Mouse (Mus musculus) C2C12 (cell line): ENCODE data around the gene Slc44a5. TPM values are rescaled to one million over a fixed set of nuclear protein-coding genes. Genes with fewer than 3 reads are reported as not detected.

Source experiments
- H3K27me3 ChIP-seq: one replicate; pipeline ENCODE4 v1.6.1; 2011; ENCODE audit not compliant: control insufficient read depth, insufficient read depth, insufficient read length
- H3K36me3 ChIP-seq: one replicate; pipeline ENCODE4 v1.6.1; 2011; ENCODE audit not compliant: control insufficient read depth, insufficient read depth
- H3K4me3 ChIP-seq: one replicate; pipeline ENCODE4 v1.5.1; 2011; ENCODE audit warnings: mild to moderate bottlenecking, control low read depth; ENCODE audit not compliant: poor library complexity, insufficient read depth, severe bottlenecking
- H3K79me2 ChIP-seq: one replicate; pipeline ENCODE4 v1.6.1; 2011; ENCODE audit not compliant: control insufficient read depth, insufficient read depth
- H3K79me3 ChIP-seq: one replicate; pipeline ENCODE4 v1.6.1; 2011; ENCODE audit warnings: low read depth, control low read depth
- H3ac ChIP-seq: one replicate; pipeline ENCODE3; 2011; ENCODE audit warnings: low read depth; ENCODE audit not compliant: control insufficient read depth, insufficient read length
- CEBPB ChIP-seq: IDR thresholded peaks from one replicate; pipeline ENCODE4 v1.6.1; 2011; ENCODE audit warnings: low read depth, mild to moderate bottlenecking, control low read depth, moderate library complexity
- CTCF ChIP-seq: IDR thresholded peaks from one replicate; pipeline ENCODE4 v1.5.1; 2011; ENCODE audit not compliant: control insufficient read depth, insufficient read depth, insufficient read length
- FOSL1 ChIP-seq: IDR thresholded peaks from one replicate; pipeline ENCODE4 v1.8.0; 2011; ENCODE audit warnings: mild to moderate bottlenecking, low read length; ENCODE audit not compliant: poor library complexity, insufficient read depth, severe bottlenecking
- MAX ChIP-seq: IDR thresholded peaks from one replicate; pipeline ENCODE4 v1.6.1; 2011; ENCODE audit warnings: mild to moderate bottlenecking, control low read depth
- MYOD1 ChIP-seq: IDR thresholded peaks from one replicate; pipeline ENCODE4 v1.6.1; 2011; ENCODE audit warnings: low read depth; ENCODE audit not compliant: control insufficient read depth, insufficient read length
- MYOG ChIP-seq: IDR thresholded peaks from one replicate; pipeline ENCODE4 v1.6.1; 2011; ENCODE audit not compliant: control insufficient read depth, insufficient read length; ENCODE audit errors: extremely low read depth
- USF1 ChIP-seq: IDR thresholded peaks from one replicate; pipeline ENCODE4 v1.6.1; 2011; ENCODE audit warnings: low read depth, mild to moderate bottlenecking, control low read depth, moderate library complexity
- polyA plus RNA-seq: library from polyadenylated mRNA; unstranded; fragments of >200 nt; fragmentation: generic; extraction: Trizol; gene quantifications from one replicate; pipeline ENCODE4 v1.2.1, GENCODE M21; 2012; ENCODE audit warnings: missing spikeins

The Slc44a5 gene
- polyA plus RNA-seq, 1 experiment = 0.06 TPM

- H3K79me3 ChIP-seq = no peaks in the 10 kb centered on the region
- H3K36me3 ChIP-seq = no peaks in the 10 kb centered on the region
- H3ac ChIP-seq = no peak overlapping the region
- no peak overlapping the region for H3K4me3 ChIP-seq
- no peaks in the 10 kb centered on the region for H3K79me2 ChIP-seq
- no peaks in the 10 kb centered on the region for H3K27me3 ChIP-seq
- no peak for TF ChIP-seq CEBPB
- TF ChIP-seq USF1 = no peak
- no peak for TF ChIP-seq CTCF
- TF ChIP-seq MYOG = no peak
- no peak for TF ChIP-seq MAX
- TF ChIP-seq FOSL1 = no peak
- no peak for TF ChIP-seq MYOD1
Measured at GRCm38 (mm10) chr3:154092466-154092865, 119.2 kb downstream of the Slc44a5 start.

DNA sequence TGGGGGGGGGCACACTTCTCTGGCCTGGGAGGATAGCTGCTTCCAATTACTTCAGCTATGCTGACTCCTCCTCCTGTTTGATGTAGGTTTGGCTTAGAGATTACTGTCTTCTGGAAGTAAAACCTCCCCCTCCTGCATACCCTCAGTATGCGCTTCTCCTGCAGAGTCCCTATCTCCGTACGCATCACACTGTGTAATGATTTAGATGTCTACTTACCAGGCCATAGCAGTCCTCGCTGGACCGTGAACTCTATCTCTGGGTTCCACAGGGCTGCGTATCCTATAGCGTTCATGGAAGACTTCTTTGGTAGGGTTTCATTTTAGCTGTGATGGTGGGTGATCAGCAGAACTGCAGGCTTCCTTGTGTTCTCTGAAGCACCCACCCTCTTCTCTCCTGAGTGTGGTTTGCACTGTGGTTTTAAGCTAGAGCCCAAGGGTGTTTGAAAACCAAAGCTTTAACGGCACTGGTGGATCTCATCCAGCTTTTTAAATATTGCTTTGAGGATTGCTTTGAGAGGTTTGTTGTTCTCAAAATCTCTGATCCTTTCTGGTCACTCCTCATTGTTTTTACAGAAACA lies 120.6 kb downstream of the Slc44a5 start:
- Histone ChIP-seq H3K79me3 (no peaks in the 10 kb centered on the region), H3K79me2 (no peaks in the 10 kb centered on the region), H3K4me3 (no peak overlapping the region), H3K27me3 (no peaks in the 10 kb centered on the region), H3ac (no peak overlapping the region), H3K36me3 (no peaks in the 10 kb centered on the region)
- TF ChIP-seq MAX = no peak
- no peak for TF ChIP-seq CEBPB
- no peak for TF ChIP-seq FOSL1
- no peak for TF ChIP-seq MYOG

DNA sequence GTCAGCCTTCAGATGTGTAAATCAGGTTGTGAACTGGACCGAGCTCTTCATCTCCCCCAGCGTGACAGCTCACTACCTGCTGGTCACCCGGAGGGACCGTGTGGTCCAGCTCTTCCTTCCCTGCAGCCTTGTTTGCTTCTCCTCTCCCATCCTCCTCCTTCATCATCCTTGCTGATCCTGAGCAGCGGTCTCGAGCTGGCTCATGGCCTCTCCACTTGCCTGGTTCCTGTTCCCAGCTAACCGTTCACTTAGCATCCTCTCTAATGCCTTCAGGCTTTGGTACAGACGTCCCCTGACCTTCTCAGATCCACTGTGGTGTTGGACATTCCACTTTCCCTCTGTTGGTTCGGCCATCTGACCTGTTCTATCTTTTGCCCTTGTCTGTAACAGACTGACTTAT lies 128.4 kb downstream of the Slc44a5 start:
- H3K79me3 ChIP-seq = no peaks in the 10 kb centered on the region
- H3K36me3 ChIP-seq = no peaks in the 10 kb centered on the region
- TF ChIP-seq FOSL1 = no peak
- no peak for TF ChIP-seq CTCF
- TF ChIP-seq MYOG = no peak
- no peak for TF ChIP-seq MAX
- no peaks in the 10 kb centered on the region for H3K79me2 ChIP-seq
- H3K4me3 ChIP-seq = no peak overlapping the region
- no peak overlapping the region for H3ac ChIP-seq
- H3K27me3 ChIP-seq = no peaks in the 10 kb centered on the region

GRCm38 (mm10) chr3:154110528-154110927 lies 137.3 kb downstream of the Slc44a5 start:
- Histone ChIP-seq H3K79me3 (no peaks in the 10 kb centered on the region), H3K4me3 (no peak overlapping the region), H3K36me3 (no peaks in the 10 kb centered on the region), H3ac (no peak overlapping the region), H3K27me3 (no peaks in the 10 kb centered on the region), H3K79me2 (no peaks in the 10 kb centered on the region)
- TF ChIP-seq MYOG = no peak
- no peak for TF ChIP-seq FOSL1
- TF ChIP-seq CEBPB = no peak

DNA sequence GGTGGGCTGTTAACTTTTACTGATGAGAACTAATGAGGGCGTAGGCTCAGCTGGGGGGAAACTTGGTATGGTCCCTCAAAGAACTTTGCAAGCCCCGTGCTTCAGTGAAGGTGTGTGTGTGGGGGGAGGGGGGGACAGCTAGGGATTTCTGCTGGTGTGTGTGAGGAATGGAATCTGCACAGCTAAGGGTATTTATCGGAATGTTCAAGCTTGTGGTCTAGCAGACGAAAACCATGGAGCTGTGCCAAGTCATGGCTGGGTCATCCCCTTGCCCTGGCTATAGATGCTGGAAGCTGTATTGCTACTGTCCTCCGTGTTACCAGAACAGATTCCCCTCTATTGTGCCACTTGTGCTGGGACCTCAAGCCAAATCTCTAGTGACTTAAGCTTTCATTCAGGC lies 138.0 kb downstream of the Slc44a5 start:
- Histone ChIP-seq H3K27me3 (no peaks in the 10 kb centered on the region), H3K79me3 (no peaks in the 10 kb centered on the region), H3K79me2 (no peaks in the 10 kb centered on the region), H3K4me3 (no peak overlapping the region), H3K36me3 (no peaks in the 10 kb centered on the region), H3ac (no peak overlapping the region)
- TF ChIP-seq MYOD1 = no peak
- TF ChIP-seq USF1 = no peak
- no peak for TF ChIP-seq MAX
- TF ChIP-seq FOSL1 = no peak
- TF ChIP-seq MYOG = no peak
- TF ChIP-seq CTCF = no peak
- TF ChIP-seq CEBPB = no peak

- no peak for TF ChIP-seq MYOG
- no peak for TF ChIP-seq MYOD1
- TF ChIP-seq USF1 = no peak
- no peak for TF ChIP-seq CEBPB
- no peak for TF ChIP-seq CTCF
- TF ChIP-seq FOSL1 = no peak
- TF ChIP-seq MAX = no peak
Measured at GRCm38 (mm10) chr3:154114991-154115390, 141.8 kb downstream of the Slc44a5 start.

More at GRCm38 (mm10) chr3:154114991-154115390, 141.8 kb downstream of the Slc44a5 start:
- no peaks in the 10 kb centered on the region for H3K36me3 ChIP-seq
- no peak overlapping the region for H3K4me3 ChIP-seq
- H3K79me3 ChIP-seq = no peaks in the 10 kb centered on the region
- no peaks in the 10 kb centered on the region for H3K79me2 ChIP-seq
- no peak overlapping the region for H3ac ChIP-seq
- no peaks in the 10 kb centered on the region for H3K27me3 ChIP-seq
